Mouse (Mus musculus) neural tube, embryonic 15.5 days (tissue): ENCODE results near the gene Zswim1. TPM values are rescaled to one million over a fixed set of nuclear protein-coding genes. Genes with fewer than 3 reads are reported as not detected.
"Not testable (repeated sequence)": the region's sequence is repeated elsewhere in the genome, so short reads cannot be mapped to it uniquely, and the experiment has no call there.

Experiments used
- ATAC-seq: fragments of 200-750 bp; cut with Nextera tagmentation; 2 replicates; pipeline ENCODE4 v1.8.0; 2017; ENCODE audit warnings: mild to moderate bottlenecking, moderate TSS enrichment, moderate library complexity; ENCODE audit not compliant: low FRiP score
- H3K27ac ChIP-seq: fragments of 300-500 bp; sonication (generic); replicated peaks from 2 replicates; pipeline ENCODE4 v1.5.1; 2015; ENCODE audit warnings: mild to moderate bottlenecking, inconsistent platforms
- H3K27me3 ChIP-seq: fragments of 300-500 bp; sonication (generic); replicated peaks from 2 replicates; pipeline ENCODE4 v1.6.1; 2015; ENCODE audit warnings: inconsistent platforms
- H3K36me3 ChIP-seq: fragments of 300-500 bp; sonication (generic); 2 replicates; pipeline ENCODE4 v1.6.1; 2015; ENCODE audit warnings: inconsistent platforms
- H3K4me1 ChIP-seq: fragments of 300-500 bp; sonication (generic); 2 replicates; pipeline ENCODE4 v1.6.1; 2015; ENCODE audit warnings: inconsistent platforms
- H3K4me2 ChIP-seq: fragments of 300-500 bp; sonication (generic); 2 replicates; pipeline ENCODE4 v1.6.1; 2015; ENCODE audit warnings: inconsistent platforms, mild to moderate bottlenecking, moderate library complexity
- H3K4me3 ChIP-seq: fragments of 300-500 bp; sonication (generic); replicated peaks from 2 replicates; pipeline ENCODE4 v1.5.1; 2015; ENCODE audit warnings: mild to moderate bottlenecking, inconsistent platforms
- H3K9ac ChIP-seq: fragments of 300-500 bp; sonication (generic); replicated peaks from 2 replicates; pipeline ENCODE4 v1.6.1; 2015; ENCODE audit warnings: mild to moderate bottlenecking, inconsistent platforms
- H3K9me3 ChIP-seq: fragments of 300-500 bp; sonication (generic); replicated peaks from 2 replicates; pipeline ENCODE4 v1.6.1; 2016; ENCODE audit warnings: inconsistent platforms
- WGBS: fragments of 180-500 bp; shearing (Covaris S2); methylation state at CpG from one replicate; pipeline ENCODE4 v1.1.7; 2015; ENCODE audit warnings: mixed read lengths; 5-methylcytosine and 5-hydroxymethylcytosine counted together
- polyA plus RNA-seq: library from polyadenylated mRNA; unstranded; fragments of >200 nt; fragmentation: Nextera tagmentation; extraction: Ambion mirVana; gene quantifications from 2 replicates; pipeline ENCODE4 v1.2.1, GENCODE M21; 2015

Gene Zswim1
- polyA plus RNA-seq, 1 experiment from 2014 or later: 25.4 TPM

DNA sequence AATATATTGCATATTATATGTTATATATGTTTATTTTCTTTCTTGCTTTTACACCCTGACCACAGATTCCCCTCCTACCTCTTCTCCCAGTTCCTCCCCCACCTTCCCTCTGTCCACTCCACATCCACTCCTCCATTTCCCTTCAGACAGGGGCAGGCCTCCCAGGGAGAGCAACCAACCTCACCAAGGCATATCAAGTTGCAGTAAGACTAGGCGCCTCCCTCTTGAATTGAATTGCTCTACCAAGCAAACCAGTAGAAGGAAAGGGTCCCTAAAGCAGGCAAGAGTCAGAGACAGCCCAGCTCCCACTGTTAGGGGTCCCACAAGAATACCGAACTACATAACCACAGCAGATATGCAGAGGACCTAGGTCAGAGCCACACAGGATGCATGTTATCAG, 36.7 kb downstream of the Zswim1 start:
- Histone ChIP-seq H3K9me3 (no peaks in the 10 kb centered on the region), H3K27ac (no peak overlapping the region), H3K36me3 (no peaks in the 10 kb centered on the region), H3K27me3 (peaks cover 51% of the 10 kb centered on the region), H3K4me3 (no peak overlapping the region), H3K4me1 (peaks cover 28% of the 10 kb centered on the region), H3K4me2 (no peak overlapping the region), H3K9ac (no peak overlapping the region)
- 50% methylated on average over 2 of the region's 2 CpGs for WGBS
- ATAC-seq: no peak

DNA sequence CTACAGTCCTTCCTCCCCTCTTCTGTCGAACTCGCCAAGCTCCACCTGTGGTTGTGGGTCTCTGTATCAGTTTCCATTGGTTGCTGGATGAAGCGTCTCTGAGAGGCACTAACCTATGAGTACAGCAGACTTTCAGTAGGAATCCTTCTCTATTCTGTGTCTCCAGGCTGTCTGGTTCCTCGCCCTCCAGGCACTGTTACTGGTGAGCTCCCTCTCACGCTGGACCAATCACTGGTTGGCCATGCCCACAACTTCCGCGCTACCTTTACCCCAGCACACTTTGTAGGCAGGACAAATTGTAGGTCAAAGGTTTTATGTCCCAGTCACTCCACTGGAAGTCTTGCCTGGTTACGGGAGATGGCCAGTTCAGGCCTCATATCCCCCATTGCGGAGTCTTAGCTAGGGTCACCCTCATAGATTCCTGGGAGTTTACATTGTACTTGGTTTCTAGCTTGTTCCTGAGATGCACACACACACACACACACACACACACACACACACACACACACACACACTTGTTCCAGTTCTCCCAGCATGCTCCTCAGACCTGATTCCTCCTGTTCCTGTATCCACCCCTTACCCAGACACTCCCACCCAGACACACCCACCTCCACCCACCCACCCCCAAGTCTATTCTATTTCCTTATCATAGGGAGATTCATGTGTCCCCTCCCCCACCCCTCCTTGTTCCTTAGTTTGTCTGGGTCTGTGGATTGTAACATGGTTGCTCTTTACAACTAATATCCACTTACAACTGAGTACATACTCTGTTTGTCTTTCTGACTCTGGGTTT, 37.4 kb downstream of the Zswim1 start:
- H3K4me2 ChIP-seq: no peak overlapping the region
- 65% methylated on average over 9 of the region's 9 CpGs for WGBS
- ATAC-seq: no peak
- no peak overlapping the region for H3K4me3 ChIP-seq
- no peaks in the 10 kb centered on the region for H3K36me3 ChIP-seq
- no peaks in the 10 kb centered on the region for H3K9me3 ChIP-seq
- H3K4me1 ChIP-seq: peaks cover 28% of the 10 kb centered on the region
- H3K9ac ChIP-seq: no peak overlapping the region
- H3K27ac ChIP-seq: no peak overlapping the region
- H3K27me3 ChIP-seq: peaks cover 49% of the 10 kb centered on the region

DNA sequence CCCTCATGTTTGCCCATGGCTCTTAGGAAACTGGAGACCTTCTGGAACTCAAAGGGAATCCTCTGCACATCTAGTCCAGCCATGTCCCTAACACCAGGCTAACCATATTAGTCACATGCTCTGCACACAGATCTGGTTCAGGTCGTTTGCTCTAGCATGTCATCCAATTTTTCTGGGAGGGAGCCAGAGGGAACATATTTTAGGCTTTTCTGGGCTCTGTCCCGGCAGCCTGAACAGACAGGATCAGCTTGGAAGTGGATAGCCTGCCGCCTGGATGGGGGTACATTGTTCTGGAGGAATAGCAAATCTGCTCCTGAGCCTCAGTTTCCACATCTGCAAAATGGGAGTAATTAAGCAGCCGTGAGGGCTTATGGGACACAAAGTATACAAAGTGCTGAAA, 38.6 kb downstream of the Zswim1 start:
- 0 out of 2 replicates have a peak overlapping the region, but pooled peaks have one; percentile 77 for H3K27ac ChIP-seq
- no peak for ATAC-seq
- no peak overlapping the region for H3K9ac ChIP-seq
- H3K9me3 ChIP-seq: no peaks in the 10 kb centered on the region
- H3K4me1 ChIP-seq: peaks cover 24% of the 10 kb centered on the region
- H3K4me3 ChIP-seq: no peak overlapping the region
- H3K4me2 ChIP-seq: no peak overlapping the region
- no peaks in the 10 kb centered on the region for H3K36me3 ChIP-seq
- 78% methylated on average over 4 of the region's 4 CpGs for WGBS
- H3K27me3 ChIP-seq: peaks cover 39% of the 10 kb centered on the region

DNA sequence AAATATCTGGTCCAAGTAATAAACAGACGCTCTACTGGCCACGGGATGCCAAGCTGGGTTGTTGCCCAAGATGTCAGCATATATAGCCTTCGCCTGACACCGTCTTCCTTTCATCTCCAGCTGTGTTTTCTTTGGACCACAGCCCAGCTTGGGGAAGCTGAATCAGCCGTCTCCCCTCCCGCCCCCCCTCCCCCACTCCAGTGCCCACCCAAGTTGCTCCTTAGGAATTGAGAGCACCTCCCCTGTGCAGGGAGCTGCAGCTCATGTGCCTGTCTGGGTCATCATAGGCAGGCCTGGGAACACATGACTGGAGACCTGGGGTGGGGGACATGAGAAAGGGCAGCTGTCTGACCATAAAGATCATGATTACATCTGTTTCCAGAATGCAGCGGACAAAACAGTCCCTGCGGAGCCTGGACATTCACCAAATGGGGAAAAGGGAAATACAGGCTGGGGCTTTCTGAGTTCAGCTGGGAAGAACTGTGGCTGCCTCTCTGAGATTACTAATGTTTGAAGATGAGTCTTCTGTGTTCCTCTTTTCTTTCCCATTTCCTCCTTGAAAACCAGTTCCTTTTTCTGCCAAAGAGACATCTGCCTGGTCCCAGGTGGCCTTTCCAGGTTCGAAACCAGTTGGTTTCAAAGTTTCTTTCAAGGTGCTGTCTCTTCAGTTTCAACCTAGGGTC, 39.8 kb downstream of the Zswim1 start:
- H3K4me1 ChIP-seq: peaks cover 12% of the 10 kb centered on the region
- no peak overlapping the region for H3K4me3 ChIP-seq
- 36% methylated on average over 9 of the region's 9 CpGs for WGBS
- H3K36me3 ChIP-seq: no peaks in the 10 kb centered on the region
- no peak overlapping the region for H3K4me2 ChIP-seq
- no peaks in the 10 kb centered on the region for H3K9me3 ChIP-seq
- H3K27me3 ChIP-seq: peaks cover 26% of the 10 kb centered on the region
- H3K9ac ChIP-seq: no peak overlapping the region
- no peak for ATAC-seq
- peak overlapping the region; percentile 77 for H3K27ac ChIP-seq

DNA sequence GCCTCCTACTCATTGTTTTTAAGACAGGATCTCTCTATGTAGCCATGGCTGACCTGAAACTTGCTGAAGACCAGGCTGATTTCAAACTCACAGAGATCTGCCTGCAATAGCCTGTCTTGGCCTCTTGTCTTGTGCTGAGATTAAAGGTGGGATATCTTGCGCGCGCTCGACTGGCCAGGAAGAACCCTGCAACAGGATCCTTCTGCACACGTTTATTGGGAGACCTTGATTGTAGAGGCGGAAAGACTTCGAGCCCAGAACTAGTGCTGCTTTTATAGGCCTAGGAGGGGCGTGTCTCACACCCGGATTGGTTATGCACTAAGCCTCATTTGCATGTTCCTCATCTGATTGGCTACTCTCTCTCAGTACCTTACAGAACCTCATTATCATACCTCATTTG, 40.9 kb downstream of the Zswim1 start:
- H3K4me3 ChIP-seq, ATAC-seq, H3K27ac ChIP-seq, H3K9ac ChIP-seq, H3K9me3 ChIP-seq, H3K36me3 ChIP-seq, H3K4me1 ChIP-seq, H3K4me2 ChIP-seq: not testable (repeated sequence)
- peaks cover 15% of the 10 kb centered on the region for H3K27me3 ChIP-seq
- WGBS: 90% methylated on average over 8 of the region's 9 CpGs

DNA sequence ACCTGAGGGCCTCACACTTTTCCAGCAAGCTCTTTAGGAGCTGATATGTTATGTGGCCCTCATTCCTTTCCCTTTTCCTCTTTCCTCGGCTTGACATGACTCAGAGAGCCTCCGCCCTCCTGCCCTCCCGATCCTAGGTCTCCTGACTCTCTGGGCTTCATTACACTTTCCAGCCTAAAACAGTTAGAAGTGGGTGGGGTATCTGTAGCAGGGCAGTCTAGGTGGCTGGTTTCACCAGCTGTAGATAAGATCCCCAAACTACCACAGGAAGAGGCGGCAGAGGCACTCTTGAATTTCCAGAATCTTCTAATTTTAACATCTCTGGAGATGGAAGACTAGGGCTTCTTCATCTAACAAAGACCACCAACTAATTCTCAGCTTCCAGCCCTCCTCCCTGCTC, 42.1 kb downstream of the Zswim1 start:
- ATAC-seq: no peak
- Histone ChIP-seq H3K4me2 (no peak overlapping the region), H3K36me3 (no peaks in the 10 kb centered on the region), H3K4me1 (peaks cover 3% of the 10 kb centered on the region; the same call in 1 of the 2 replicates), H3K27me3 (peaks cover 6% of the 10 kb centered on the region; the same call in 1 of the 2 replicates), H3K27ac (no peak overlapping the region), H3K4me3 (no peak overlapping the region), H3K9me3 (no peaks in the 10 kb centered on the region), H3K9ac (no peak overlapping the region)
- 83% methylated on average over 4 of the region's 4 CpGs for WGBS

DNA sequence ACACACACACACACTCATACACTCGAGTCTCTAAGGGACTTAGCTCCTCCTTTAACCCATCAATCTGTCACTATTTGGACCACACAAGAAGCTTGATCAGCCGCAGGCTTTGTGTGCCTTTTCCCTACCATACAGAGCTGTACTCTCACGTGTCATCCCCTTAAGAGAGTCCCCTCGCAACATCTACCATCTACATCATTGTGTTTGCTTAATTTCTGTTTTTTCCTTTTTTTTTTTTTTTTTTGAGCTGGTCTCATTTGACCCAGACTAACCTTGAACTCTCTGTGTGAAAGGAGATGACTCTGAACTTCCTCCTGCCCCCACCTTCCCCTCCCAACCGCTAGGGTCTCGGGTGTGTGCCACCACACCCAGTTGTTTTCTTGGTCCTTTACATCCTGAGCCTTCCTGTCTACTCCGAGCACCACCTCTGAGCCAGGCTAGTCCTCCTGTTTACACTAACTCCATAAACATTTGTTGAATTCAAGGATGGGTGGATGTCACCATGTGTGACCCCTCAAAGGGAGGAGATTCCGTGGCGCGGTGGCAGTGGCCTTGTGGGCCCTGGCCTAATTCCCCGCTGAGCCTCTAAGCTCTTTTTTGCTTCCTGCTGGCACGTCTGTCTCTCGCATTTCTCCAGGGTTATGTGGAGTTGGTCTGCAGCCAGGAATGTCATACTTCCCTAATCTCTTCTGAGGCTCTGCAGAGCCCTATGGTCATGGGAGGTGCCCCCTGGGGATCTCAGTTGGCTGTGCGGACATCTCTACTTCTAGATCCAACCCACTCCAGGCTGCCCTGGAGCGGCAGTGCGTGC, 44.5 kb downstream of the Zswim1 start:
- Histone ChIP-seq H3K4me2 (no peak overlapping the region), H3K4me1 (0 out of 2 replicates have a peak, but pooled peaks cover 3% of the 10 kb centered on the region), H3K4me3 (no peak overlapping the region), H3K27me3 (no peaks in the 10 kb centered on the region), H3K36me3 (no peaks in the 10 kb centered on the region), H3K9me3 (no peaks in the 10 kb centered on the region), H3K9ac (no peak overlapping the region), H3K27ac (0 out of 2 replicates have a peak overlapping the region, but pooled peaks have one; percentile 0)
- WGBS: 63% methylated on average over 16 of the region's 16 CpGs
- no peak for ATAC-seq

DNA sequence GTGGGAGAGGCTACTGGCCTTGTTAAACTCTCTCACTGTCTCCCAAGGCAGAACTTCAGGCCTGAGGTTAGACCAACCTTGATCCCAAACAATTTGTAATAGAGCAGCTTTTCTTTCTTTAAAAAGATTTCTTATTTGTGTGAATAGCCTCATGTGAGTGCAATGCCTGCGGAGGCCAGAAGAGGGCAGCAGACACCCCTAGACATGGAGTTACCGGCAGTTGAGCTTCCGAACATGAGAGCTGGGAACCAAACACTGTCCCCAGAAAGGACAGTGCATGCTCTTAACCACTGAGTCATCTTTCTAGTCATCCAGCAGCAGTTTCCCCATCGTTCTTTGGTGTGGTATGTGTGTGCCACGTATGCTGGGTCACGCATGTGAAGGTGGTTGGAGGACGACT, 45.1 kb downstream of the Zswim1 start:
- Histone ChIP-seq H3K27me3 (no peaks in the 10 kb centered on the region), H3K9me3 (no peaks in the 10 kb centered on the region), H3K4me1 (no peaks in the 10 kb centered on the region), H3K27ac (0 out of 2 replicates have a peak overlapping the region, but pooled peaks have one; percentile 0), H3K4me2 (no peak overlapping the region), H3K36me3 (no peaks in the 10 kb centered on the region), H3K4me3 (no peak overlapping the region), H3K9ac (no peak overlapping the region)
- no peak for ATAC-seq
- WGBS: 94% methylated on average over 7 of the region's 7 CpGs

DNA sequence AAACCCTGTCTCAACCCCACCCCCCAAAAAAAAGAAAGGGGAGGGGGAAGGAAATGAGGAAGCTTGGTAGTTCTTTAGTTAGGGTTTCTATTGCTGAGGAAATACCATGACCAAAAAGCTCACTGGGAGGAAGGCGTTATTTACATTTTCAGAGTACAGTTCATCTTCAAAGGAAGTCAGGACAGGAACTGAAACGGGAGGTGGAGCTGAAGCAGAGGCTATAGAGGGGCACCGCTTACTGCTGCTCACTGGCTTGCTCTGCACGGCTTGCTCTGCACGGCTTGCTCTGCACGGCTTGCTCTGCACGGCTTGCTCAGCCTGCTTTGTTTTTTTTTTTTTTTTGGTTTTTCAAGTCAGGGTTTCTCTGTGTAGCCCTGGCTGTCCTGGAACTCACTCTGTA, 46.0 kb downstream of the Zswim1 start:
- Histone ChIP-seq H3K4me3 (no peak overlapping the region), H3K36me3 (no peaks in the 10 kb centered on the region), H3K27me3 (no peaks in the 10 kb centered on the region), H3K4me2 (no peak overlapping the region), H3K9me3 (no peaks in the 10 kb centered on the region), H3K27ac (no peak overlapping the region), H3K9ac (no peak overlapping the region), H3K4me1 (no peaks in the 10 kb centered on the region)
- WGBS: 84% methylated on average over 7 of the region's 7 CpGs
- ATAC-seq: no peak

DNA sequence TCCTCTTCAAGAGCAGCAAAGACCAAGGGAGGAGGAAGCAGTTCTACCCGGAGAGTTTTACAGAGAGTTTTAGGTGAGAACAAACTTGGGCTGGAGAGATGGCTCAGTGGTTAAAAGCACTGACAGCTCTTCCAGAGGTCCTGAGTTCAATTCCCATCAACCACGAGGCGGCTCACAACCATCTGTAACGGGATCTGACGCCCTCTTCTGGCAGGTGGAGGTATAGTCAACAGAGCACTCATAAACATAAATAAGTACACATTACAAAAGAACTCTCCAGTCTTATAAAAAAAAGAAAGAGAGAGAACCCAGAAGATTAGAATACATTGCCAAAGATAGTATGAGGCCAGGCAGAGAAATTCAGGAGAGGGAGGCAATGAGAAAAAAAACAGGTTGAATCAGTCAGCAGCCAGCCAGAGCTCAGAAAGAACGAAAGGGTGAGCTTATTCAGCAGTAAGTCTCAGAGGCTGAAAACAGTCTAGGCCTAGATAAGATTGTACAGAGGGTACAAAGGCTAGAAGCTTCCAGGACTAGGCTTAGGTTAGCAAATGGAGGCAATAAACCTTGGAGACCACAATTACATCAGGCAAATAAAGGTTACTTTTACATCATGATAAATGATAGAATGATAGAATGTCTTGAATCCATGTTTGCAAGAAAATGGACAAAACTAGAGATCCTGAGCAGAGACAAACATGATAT, 49.3 kb downstream of the Zswim1 start:
- no peaks in the 10 kb centered on the region for H3K9me3 ChIP-seq
- H3K4me3 ChIP-seq: no peak overlapping the region
- 0 out of 2 replicates have a peak, but pooled peaks cover 12% of the 10 kb centered on the region for H3K4me1 ChIP-seq
- no peak overlapping the region for H3K9ac ChIP-seq
- no peaks in the 10 kb centered on the region for H3K36me3 ChIP-seq
- no peak overlapping the region for H3K4me2 ChIP-seq
- ATAC-seq: no peak
- no peaks in the 10 kb centered on the region for H3K27me3 ChIP-seq
- WGBS: 60% methylated on average over 6 of the region's 6 CpGs
- H3K27ac ChIP-seq: no peak overlapping the region

DNA sequence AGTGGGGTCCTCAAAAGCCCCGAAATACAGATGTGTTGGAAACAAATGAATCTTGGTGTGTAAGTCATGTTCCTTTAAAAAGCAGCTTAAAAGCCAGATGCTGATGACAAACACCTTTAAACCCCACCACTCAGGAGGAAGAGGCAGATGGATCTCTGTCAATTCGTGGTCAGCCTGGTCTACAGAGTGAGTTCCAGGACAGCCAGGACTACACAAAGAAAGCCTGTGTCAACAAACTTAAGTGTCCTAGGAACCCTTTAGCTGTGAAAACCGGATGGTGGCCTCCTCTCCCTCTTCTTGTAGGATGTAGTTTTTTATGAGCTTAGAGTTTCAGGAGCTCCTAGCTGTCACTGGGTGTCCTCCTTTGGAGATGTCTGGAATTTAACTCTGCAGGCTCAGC, 51.1 kb downstream of the Zswim1 start:
- Histone ChIP-seq H3K4me1 (peaks cover 26% of the 10 kb centered on the region), H3K9me3 (no peaks in the 10 kb centered on the region), H3K9ac (no peak overlapping the region), H3K4me3 (no peak overlapping the region), H3K27me3 (no peaks in the 10 kb centered on the region), H3K27ac (peak overlapping the region; percentile 65; the same call in 1 of the 2 replicates), H3K36me3 (no peaks in the 10 kb centered on the region), H3K4me2 (no peak overlapping the region)
- 49% methylated on average over 3 of the region's 3 CpGs for WGBS
- no peak for ATAC-seq
